Mouse (Mus musculus): ENCODE measurements at regions not wholly inside any gene's neighbourhood (a gene's known extent, or its start where the extent isn't known, plus 50 kb on each side); places are given as distances from the start of the nearest gene placed in this dataset.

DNA sequence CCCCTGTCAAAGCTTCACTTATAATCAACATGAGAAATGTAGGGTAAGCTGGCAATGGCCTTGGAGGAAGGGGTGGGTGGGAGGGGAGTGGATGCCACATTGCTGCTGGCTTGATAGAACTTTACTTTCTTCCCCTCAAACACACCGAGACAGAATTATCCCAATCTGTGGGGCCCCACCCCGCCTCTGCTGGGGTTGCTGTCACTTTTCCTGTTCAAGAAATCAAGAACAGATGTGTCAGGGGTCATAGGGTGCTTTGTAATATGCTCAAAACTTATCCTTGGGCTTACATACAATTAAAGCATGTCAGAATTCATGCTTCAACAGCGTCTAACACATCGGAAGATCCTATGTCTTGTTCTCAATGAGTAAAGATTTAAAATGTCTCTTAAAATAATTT, 101.9 kb upstream of the Satb2 start:
- TF ChIP-seq CTCF (IDR thresholded peaks at IDR 0.05; ENCODE audit: low read depth) = no peak
- no peak for TF ChIP-seq EP300 (IDR thresholded peaks at IDR 0.05; ENCODE audit: low read depth)
